Mouse (Mus musculus) midbrain, embryonic 11.5 days (tissue): ENCODE data around the gene Kank4. TPM values are rescaled to one million over a fixed set of nuclear protein-coding genes. Genes with fewer than 3 reads are reported as not detected.

Source experiments
- ATAC-seq: fragments of 200-750 bp; cut with Nextera tagmentation; 2 replicates; pipeline ENCODE4 v1.8.0; 2017; ENCODE audit warnings: moderate TSS enrichment, moderate library complexity; ENCODE audit not compliant: low FRiP score
- DNase-seq: peaks from one replicate; pipeline ENCODE4 v3.0.0; 2015; ENCODE audit warnings: low spot score; ENCODE audit errors: missing footprints
- H3K27ac ChIP-seq: fragments of 300-500 bp; sonication (generic); 2 replicates; pipeline ENCODE4 v1.5.1; 2014; ENCODE audit warnings: low read depth, low read length
- H3K27me3 ChIP-seq: fragments of 300-500 bp; sonication (generic); 2 replicates; pipeline ENCODE4 v1.6.1; 2014; ENCODE audit warnings: mild to moderate bottlenecking, low read length, moderate library complexity, mixed read lengths; ENCODE audit not compliant: control insufficient read depth, insufficient read depth
- H3K36me3 ChIP-seq: fragments of 300-500 bp; sonication (generic); 2 replicates; pipeline ENCODE4 v1.6.1; 2014; ENCODE audit warnings: mild to moderate bottlenecking, low read length, moderate library complexity, mixed read lengths; ENCODE audit not compliant: control insufficient read depth, insufficient read depth
- H3K4me1 ChIP-seq: fragments of 300-500 bp; sonication (generic); 2 replicates; pipeline ENCODE4 v1.6.1; 2014; ENCODE audit warnings: low read length; ENCODE audit not compliant: control insufficient read depth, insufficient read depth
- H3K4me2 ChIP-seq: fragments of 300-500 bp; sonication (generic); 2 replicates; pipeline ENCODE4 v1.6.1; 2014; ENCODE audit warnings: mild to moderate bottlenecking, moderate library complexity
- H3K4me3 ChIP-seq: fragments of 300-500 bp; sonication (generic); 2 replicates; pipeline ENCODE4 v1.5.1; 2014; ENCODE audit warnings: low read depth, low read length
- H3K9ac ChIP-seq: fragments of 300-500 bp; sonication (generic); 2 replicates; pipeline ENCODE4 v1.6.1; 2014; ENCODE audit warnings: low read length
- H3K9me3 ChIP-seq: fragments of 300-500 bp; sonication (generic); 2 replicates; pipeline ENCODE4 v1.6.1; 2016; ENCODE audit warnings: low read length; ENCODE audit not compliant: control insufficient read depth
- WGBS: fragments of 180-500 bp; shearing (Covaris S2); extraction: QIAGEN DNeasy Blood & Tissue Kit; methylation state at CpG from one replicate; pipeline ENCODE4 v1.1.7; 2014; 5-methylcytosine and 5-hydroxymethylcytosine counted together
- polyA plus RNA-seq: library from polyadenylated mRNA; unstranded; fragments of >200 nt; fragmentation: Nextera tagmentation; extraction: Ambion mirVana; gene quantifications from 2 replicates; pipeline ENCODE4 v1.2.1, GENCODE M21; 2014

Gene Kank4
- polyA plus RNA-seq, 1 experiment from 2014 or later, result 0.98 TPM

DNA sequence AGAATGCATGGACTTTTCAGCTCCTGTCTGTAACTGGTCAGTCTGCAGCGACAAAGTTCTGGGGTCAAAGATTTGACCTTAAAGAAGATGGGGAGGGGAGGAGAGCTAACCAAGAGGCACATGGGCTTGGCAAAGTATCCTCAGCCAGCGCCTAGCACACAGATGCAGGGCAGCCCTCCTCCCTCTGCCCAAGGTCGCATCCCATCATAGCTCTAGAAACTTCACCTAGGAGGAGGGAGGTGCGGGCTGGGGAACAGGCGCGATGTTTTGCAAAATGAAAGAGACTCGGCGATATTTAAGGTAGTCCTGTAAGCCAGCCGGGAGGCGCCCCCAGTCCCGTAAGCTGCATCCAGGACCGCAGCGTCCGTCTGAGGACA is 542 bp downstream of the Kank4 start:
- DNase-seq, result peak; percentile 85
- H3K27me3 ChIP-seq, result peaks cover 28% of the 10 kb centered on the region
- peaks cover 3% of the 10 kb centered on the region; the same call in 1 of the 2 replicates for H3K4me1 ChIP-seq
- peak overlapping the region; percentile 66 for H3K4me3 ChIP-seq
- 3% methylated on average over 14 of the region's 14 CpGs for WGBS
- no peak overlapping the region for H3K27ac ChIP-seq
- no peaks in the 10 kb centered on the region for H3K36me3 ChIP-seq
- H3K9me3 ChIP-seq, result no peaks in the 10 kb centered on the region
- H3K4me2 ChIP-seq, result peak overlapping the region; percentile 98
- ATAC-seq, result peak; percentile 16; the same call in 1 of the 2 replicates
- peak overlapping the region; percentile 71 for H3K9ac ChIP-seq

DNA sequence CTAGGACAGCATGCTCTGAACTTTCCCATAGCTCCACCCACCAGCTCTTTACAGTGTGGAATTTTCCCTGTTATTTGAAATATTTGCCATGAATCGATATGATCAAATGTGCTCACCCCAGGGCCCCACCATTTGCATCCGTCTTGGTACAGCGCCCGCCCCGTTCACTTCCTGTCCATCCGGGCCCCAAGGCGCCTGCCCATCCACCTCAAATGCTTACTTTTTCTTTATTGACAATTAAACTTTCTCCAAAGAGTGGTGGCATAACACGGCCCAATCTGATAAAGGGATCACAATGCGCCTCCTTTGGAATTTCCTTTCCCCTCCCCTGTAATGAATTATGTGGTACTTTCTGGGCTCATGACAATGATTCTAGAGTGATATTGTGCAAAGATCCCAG is 11.0 kb downstream of the Kank4 start:
- WGBS, result 92% methylated on average over 9 of the region's 9 CpGs

DNA sequence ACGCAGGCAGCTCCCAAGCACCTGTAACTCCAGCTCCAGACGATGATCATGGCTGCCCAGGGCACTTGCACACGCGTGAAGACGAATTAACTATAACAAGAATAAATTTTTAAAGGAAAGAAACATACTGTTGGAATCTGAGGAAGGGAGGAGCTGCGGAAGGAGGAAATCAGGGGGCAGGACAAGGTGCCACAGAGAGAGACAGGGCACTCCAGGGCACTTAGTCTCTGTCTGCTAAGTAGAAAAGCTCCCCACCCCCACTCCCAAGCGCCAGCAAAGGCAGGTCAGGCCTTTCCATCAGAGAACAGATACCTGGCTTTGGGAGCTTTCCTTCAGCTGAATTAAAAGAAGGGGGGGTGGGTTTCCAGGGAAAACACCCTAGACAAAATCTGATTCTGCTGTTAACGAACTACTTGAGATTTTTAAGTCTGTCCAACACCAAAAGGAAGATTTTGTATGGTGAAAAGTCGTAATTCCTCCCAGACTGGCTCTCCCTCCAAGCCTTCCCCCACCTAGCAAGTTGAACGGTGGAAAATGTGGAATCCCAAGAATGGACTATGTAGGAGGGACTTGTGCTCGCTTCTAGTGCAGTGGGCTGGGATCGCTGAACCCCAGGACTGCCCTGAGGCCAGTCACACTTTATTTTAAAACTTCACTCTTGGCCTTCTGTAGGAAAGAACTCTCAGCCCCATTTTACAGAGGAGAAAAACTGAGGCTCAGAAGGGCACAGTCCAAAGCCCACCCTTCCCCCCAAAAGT is 11.9 kb downstream of the Kank4 start:
- no peaks in the 10 kb centered on the region for H3K36me3 ChIP-seq
- DNase-seq (no peak), ATAC-seq (no peak)
- no peak overlapping the region for H3K4me3 ChIP-seq
- no peaks in the 10 kb centered on the region for H3K27me3 ChIP-seq
- H3K9ac ChIP-seq, result no peak overlapping the region
- H3K4me1 ChIP-seq, result no peaks in the 10 kb centered on the region
- H3K4me2 ChIP-seq, result no peak overlapping the region
- no peak overlapping the region for H3K27ac ChIP-seq
- no peaks in the 10 kb centered on the region for H3K9me3 ChIP-seq
- 65% methylated on average over 12 of the region's 12 CpGs for WGBS

More for the DNA sequence above, 11.0 kb downstream of the Kank4 start:
- Histone ChIP-seq H3K9me3 (no peaks in the 10 kb centered on the region), H3K27me3 (no peaks in the 10 kb centered on the region), H3K4me3 (no peak overlapping the region), H3K36me3 (no peaks in the 10 kb centered on the region), H3K4me2 (no peak overlapping the region), H3K27ac (no peak overlapping the region), H3K4me1 (no peaks in the 10 kb centered on the region), H3K9ac (no peak overlapping the region)
- DNase-seq, result no peak
- ATAC-seq, result no peak

DNA sequence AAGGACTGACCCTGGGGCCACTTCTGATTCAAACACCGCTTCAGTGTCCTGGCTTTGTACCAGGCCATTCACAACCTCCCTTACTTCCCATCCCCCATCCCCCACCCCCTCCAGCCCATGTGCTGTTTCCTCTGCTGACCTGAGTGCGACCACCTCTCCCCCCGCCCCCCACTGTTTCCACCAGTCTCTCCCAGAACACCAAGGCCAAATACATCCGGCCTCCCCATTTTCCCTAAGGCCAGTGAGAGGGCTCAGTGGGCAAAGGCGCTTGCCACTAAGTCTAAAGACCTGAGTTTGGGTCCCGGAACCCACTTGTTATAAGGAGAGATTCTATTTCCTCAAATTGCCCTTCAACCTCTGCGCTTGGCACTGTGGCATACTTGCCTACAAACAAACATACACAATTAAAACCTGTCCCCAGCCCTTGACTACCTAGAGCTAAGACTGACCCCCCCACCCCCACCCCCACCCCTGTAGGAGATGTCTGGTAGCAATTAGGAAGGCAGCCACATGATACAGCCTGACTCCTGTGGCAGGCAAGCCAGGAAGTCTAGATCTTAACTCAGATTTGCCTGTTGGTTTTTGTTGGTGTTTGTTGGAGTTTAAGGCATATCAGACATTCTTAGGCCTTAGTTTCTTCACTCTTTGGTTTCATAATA is 12.7 kb downstream of the Kank4 start:
- Histone ChIP-seq H3K27me3 (no peaks in the 10 kb centered on the region), H3K4me2 (no peak overlapping the region), H3K27ac (no peak overlapping the region), H3K36me3 (no peaks in the 10 kb centered on the region), H3K4me1 (no peaks in the 10 kb centered on the region), H3K4me3 (no peak overlapping the region), H3K9ac (no peak overlapping the region), H3K9me3 (no peaks in the 10 kb centered on the region)
- DNase-seq (no peak), ATAC-seq (no peak)
- 65% methylated on average over 7 of the region's 7 CpGs for WGBS

DNA sequence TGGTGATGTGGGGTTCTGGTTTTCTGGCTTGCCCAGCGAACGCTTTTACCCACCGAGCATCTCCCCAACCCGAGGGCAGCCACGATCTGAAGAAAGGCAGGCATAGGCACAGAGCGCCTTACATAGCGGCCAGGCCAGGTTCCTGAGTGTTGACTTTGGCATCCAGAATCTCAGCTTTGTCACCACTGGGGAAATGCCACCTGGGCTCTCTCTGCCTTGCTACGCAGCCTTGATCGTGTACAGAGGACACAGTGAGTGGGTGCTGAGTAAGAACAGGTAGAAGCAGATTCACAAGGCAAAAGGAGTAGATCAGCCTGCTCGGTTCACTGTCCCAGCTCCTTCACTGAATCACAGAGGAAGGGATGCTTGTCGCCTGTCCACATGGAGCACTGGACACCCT is 15.6 kb downstream of the Kank4 start:
- Histone ChIP-seq H3K27ac (no peak overlapping the region), H3K36me3 (no peaks in the 10 kb centered on the region), H3K4me3 (no peak overlapping the region), H3K4me2 (no peak overlapping the region), H3K27me3 (no peaks in the 10 kb centered on the region), H3K9me3 (no peaks in the 10 kb centered on the region), H3K9ac (no peak overlapping the region), H3K4me1 (no peaks in the 10 kb centered on the region)
- DNase-seq (no peak), ATAC-seq (no peak)
- 92% methylated on average over 11 of the region's 11 CpGs for WGBS

DNA sequence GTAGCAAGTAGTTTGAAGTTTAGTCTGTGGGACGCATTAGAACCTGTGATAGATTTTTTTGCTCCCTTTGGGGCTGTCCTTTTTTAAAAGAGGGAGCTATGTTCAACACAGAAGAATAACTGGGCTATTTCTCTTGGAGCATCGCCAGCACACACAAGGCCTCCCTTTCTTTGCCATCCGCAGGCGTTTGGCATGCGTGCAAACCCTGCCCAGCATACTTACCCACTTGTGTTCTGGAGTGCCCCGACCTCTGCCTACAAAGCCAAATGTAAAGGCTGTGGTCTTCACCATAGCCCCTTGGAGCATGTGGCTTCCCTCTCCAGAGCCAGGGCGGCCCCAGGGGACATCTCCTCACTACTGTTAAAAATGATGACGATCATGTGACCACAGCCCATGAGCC is 16.5 kb downstream of the Kank4 start:
- no peaks in the 10 kb centered on the region for H3K36me3 ChIP-seq

DNA sequence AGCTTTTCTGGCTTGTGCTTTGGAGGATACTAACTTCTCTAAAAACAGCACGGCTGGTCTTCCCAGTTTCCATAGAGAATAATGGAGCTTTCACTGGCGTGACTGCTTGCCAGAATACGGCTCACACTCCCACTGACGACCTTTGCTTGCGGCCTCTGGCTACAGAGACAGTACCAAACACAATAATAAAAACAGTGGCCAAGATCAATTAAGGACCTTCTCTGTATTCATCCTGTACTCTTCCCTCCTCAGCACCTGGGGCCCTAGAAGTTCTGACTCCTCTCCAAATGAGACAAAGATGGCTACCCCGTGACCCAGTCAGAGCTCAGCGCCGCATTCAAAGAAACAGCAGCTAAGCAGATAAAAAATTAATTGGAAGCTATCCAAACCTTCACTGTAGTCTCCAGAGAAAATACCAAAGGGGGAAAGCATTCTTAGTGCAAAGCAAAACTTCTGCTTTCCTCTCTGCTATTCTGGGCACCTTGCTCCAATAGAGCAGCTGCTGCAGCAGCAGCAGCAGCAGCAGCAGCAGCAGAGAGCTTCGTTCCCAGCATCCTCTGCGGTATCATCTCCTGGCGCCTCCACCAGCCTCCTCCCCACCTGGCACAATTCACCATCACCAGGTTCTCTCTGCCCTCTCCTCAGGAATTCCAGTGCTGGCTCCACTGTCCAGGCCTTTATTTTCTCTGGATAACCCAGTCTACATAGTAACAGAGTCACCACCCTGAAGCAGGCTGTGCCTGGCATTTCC is 20.6 kb downstream of the Kank4 start:
- 82% methylated on average over 11 of the region's 11 CpGs for WGBS
- ATAC-seq (no peak), DNase-seq (no peak)
- Histone ChIP-seq H3K4me1 (no peaks in the 10 kb centered on the region), H3K9me3 (no peaks in the 10 kb centered on the region), H3K36me3 (no peaks in the 10 kb centered on the region), H3K4me3 (no peak overlapping the region), H3K4me2 (no peak overlapping the region), H3K27me3 (no peaks in the 10 kb centered on the region), H3K27ac (no peak overlapping the region), H3K9ac (no peak overlapping the region)

More for the DNA sequence above, 16.5 kb downstream of the Kank4 start:
- no peak overlapping the region for H3K27ac ChIP-seq
- no peaks in the 10 kb centered on the region for H3K27me3 ChIP-seq
- no peaks in the 10 kb centered on the region for H3K4me1 ChIP-seq
- WGBS, result 94% methylated on average over 8 of the region's 8 CpGs
- ATAC-seq, result no peak
- no peak for DNase-seq
- no peaks in the 10 kb centered on the region for H3K9me3 ChIP-seq
- H3K9ac ChIP-seq, result no peak overlapping the region
- H3K4me3 ChIP-seq, result no peak overlapping the region
- no peak overlapping the region for H3K4me2 ChIP-seq

DNA sequence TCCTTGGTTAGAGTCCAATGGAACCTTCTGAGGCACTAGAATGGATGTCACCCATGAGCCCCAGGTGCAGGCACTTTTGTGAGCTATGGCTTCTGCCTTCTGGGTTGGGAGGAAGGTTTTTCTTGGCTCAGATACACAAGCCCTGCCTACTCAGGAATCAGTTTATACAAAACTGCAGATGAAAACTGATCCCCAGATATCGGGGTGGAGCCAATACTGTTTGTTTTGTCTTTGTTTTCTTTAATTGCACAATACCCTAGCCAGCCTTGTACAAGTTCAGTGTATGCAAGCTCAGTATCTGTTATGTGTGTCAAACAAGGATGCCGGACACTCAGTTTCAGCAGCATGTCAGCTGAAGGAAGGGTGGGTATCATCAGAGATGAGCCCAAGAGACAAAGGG is 22.1 kb downstream of the Kank4 start:
- Histone ChIP-seq H3K4me3 (no peak overlapping the region), H3K4me2 (no peak overlapping the region), H3K27me3 (no peaks in the 10 kb centered on the region), H3K9ac (no peak overlapping the region), H3K27ac (no peak overlapping the region), H3K36me3 (no peaks in the 10 kb centered on the region), H3K4me1 (peaks cover 2% of the 10 kb centered on the region; the same call in 1 of the 2 replicates), H3K9me3 (no peaks in the 10 kb centered on the region)
- ATAC-seq (no peak), DNase-seq (no peak)
- WGBS, result 87% methylated on average over 2 of the region's 2 CpGs

DNA sequence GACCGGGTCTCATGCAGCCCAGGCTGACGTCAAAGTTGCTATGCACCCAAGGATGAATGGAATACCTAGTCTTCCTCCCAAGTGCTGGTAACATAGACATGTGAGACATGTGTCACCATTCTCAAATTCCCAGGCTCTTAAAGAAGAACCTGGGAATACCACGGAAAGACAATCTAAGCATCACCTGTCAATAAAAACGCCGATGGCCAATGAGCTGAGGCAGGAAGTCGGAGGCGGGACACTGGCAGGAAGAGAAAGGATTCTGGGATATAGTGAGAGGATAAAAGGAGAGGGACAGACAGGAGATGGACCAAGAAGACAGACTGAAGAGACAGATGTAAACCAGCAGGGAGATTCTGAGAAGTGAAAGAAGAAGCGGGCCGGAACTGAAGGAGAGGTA is 23.9 kb downstream of the Kank4 start:
- no peaks in the 10 kb centered on the region for H3K27me3 ChIP-seq
- ATAC-seq, result no peak
- H3K4me2 ChIP-seq, result no peak overlapping the region
- DNase-seq, result no peak
- no peaks in the 10 kb centered on the region for H3K9me3 ChIP-seq
- no peak overlapping the region for H3K27ac ChIP-seq
- 92% methylated on average over 9 of the region's 9 CpGs for WGBS
- H3K4me3 ChIP-seq, result no peak overlapping the region
- no peak overlapping the region for H3K9ac ChIP-seq
- no peaks in the 10 kb centered on the region for H3K36me3 ChIP-seq
- H3K4me1 ChIP-seq, result peaks cover 2% of the 10 kb centered on the region; the same call in 1 of the 2 replicates
